Mouse (Mus musculus) neural tube, embryonic 13.5 days (tissue): ENCODE data around the gene Ptpn14. TPM values are rescaled to one million over a fixed set of nuclear protein-coding genes. Genes with fewer than 3 reads are reported as not detected.

Experiments used
- ATAC-seq: fragments of 200-750 bp; cut with Nextera tagmentation; 2 replicates; pipeline ENCODE4 v1.8.0; 2017; ENCODE audit warnings: low read depth, mild to moderate bottlenecking, moderate TSS enrichment, moderate library complexity
- H3K27ac ChIP-seq: fragments of 300-500 bp; sonication (generic); replicated peaks from 2 replicates; pipeline ENCODE4 v1.5.1; 2015; ENCODE audit warnings: moderate library complexity, mild to moderate bottlenecking, inconsistent platforms
- H3K27me3 ChIP-seq: fragments of 300-500 bp; sonication (generic); 2 replicates; pipeline ENCODE4 v1.6.1; 2015; ENCODE audit warnings: mild to moderate bottlenecking, inconsistent platforms
- H3K36me3 ChIP-seq: fragments of 300-500 bp; sonication (generic); 2 replicates; pipeline ENCODE4 v1.6.1; 2015; ENCODE audit warnings: mild to moderate bottlenecking, inconsistent platforms
- H3K4me1 ChIP-seq: fragments of 300-500 bp; sonication (generic); replicated peaks from 2 replicates; pipeline ENCODE4 v1.6.1; 2015; ENCODE audit warnings: inconsistent platforms
- H3K4me2 ChIP-seq: fragments of 300-500 bp; sonication (generic); 2 replicates; pipeline ENCODE4 v1.6.1; 2015; ENCODE audit warnings: inconsistent platforms, mild to moderate bottlenecking, moderate library complexity
- H3K4me3 ChIP-seq: fragments of 300-500 bp; sonication (generic); 2 replicates; pipeline ENCODE4 v1.5.1; 2015; ENCODE audit warnings: mild to moderate bottlenecking, inconsistent platforms
- H3K9ac ChIP-seq: fragments of 300-500 bp; sonication (generic); 2 replicates; pipeline ENCODE4 v1.6.1; 2015; ENCODE audit warnings: moderate library complexity, mild to moderate bottlenecking, inconsistent platforms
- H3K9me3 ChIP-seq: fragments of 300-500 bp; sonication (generic); 2 replicates; pipeline ENCODE4 v1.6.1; 2016; ENCODE audit warnings: inconsistent platforms
- WGBS: fragments of 180-500 bp; shearing (Covaris S2); methylation state at CpG from one replicate; pipeline ENCODE4 v1.1.7; 2015; 5-methylcytosine and 5-hydroxymethylcytosine counted together
- polyA plus RNA-seq: library from polyadenylated mRNA; unstranded; fragments of >200 nt; fragmentation: Nextera tagmentation; extraction: Ambion mirVana; gene quantifications from 2 replicates; pipeline ENCODE4 v1.2.1, GENCODE M21; 2015

The Ptpn14 gene
- polyA plus RNA-seq, 1 experiment from 2014 or later: 1.9 TPM

- peak overlapping the region; percentile 83 for H3K9ac ChIP-seq
- H3K4me3 ChIP-seq: peak overlapping the region; percentile 79
- peaks cover 12% of the 10 kb centered on the region; the same call in 1 of the 2 replicates for H3K27me3 ChIP-seq
- WGBS: 3% methylated on average over 4 of the region's 4 CpGs
- H3K36me3 ChIP-seq: no peaks in the 10 kb centered on the region
- peak; percentile 36 for ATAC-seq
- peaks cover 26% of the 10 kb centered on the region for H3K4me1 ChIP-seq
- H3K27ac ChIP-seq: no peak overlapping the region
- H3K4me2 ChIP-seq: peak overlapping the region; percentile 98
- no peaks in the 10 kb centered on the region for H3K9me3 ChIP-seq
Observed at GRCm38 (mm10) chr1:189921568-189921817, 193.4 kb downstream of the Ptpn14 start.

- Histone ChIP-seq H3K4me2 (peak within 1 kb of the TSS; percentile 98), H3K27ac (peak within 1 kb of the TSS; percentile 33; the same call in 1 of the 2 replicates), H3K27me3 (peaks cover 12% of the 10 kb centered on the region; the same call in 1 of the 2 replicates), H3K36me3 (no peaks in the 10 kb centered on the region), H3K9me3 (no peaks in the 10 kb centered on the region), H3K4me3 (peak within 1 kb of the TSS; percentile 79), H3K9ac (peak within 1 kb of the TSS; percentile 83), H3K4me1 (peaks cover 22% of the 10 kb centered on the region)
- peak; percentile 92 for ATAC-seq
- WGBS: under 1% methylated on average over 84 of the region's 90 CpGs
Observed at GRCm38 (mm10) chr1:189921818-189922592, 193.9 kb downstream of the Ptpn14 start, which contains the start of gene Smyd2. Smyd2 (minus strand) TSS chr1:189922363.

GRCm38 (mm10) chr1:189922721-189923120 is 194.7 kb downstream of the Ptpn14 start:
- peaks cover 12% of the 10 kb centered on the region; the same call in 1 of the 2 replicates for H3K27me3 ChIP-seq
- H3K36me3 ChIP-seq: no peaks in the 10 kb centered on the region
- H3K9ac ChIP-seq: peak overlapping the region; percentile 83
- H3K4me1 ChIP-seq: peaks cover 22% of the 10 kb centered on the region
- H3K4me2 ChIP-seq: peak overlapping the region; percentile 98
- no peaks in the 10 kb centered on the region for H3K9me3 ChIP-seq
- H3K4me3 ChIP-seq: peak overlapping the region; percentile 79
- no peak overlapping the region for H3K27ac ChIP-seq
- 22% methylated on average over 9 of the region's 9 CpGs for WGBS
- ATAC-seq: no peak

GRCm38 (mm10) chr1:189923157-189923556 is 195.1 kb downstream of the Ptpn14 start:
- Histone ChIP-seq H3K4me3 (no peak overlapping the region), H3K4me2 (peak overlapping the region; percentile 98; the same call in 1 of the 2 replicates), H3K4me1 (peaks cover 22% of the 10 kb centered on the region), H3K9me3 (no peaks in the 10 kb centered on the region), H3K27me3 (peaks cover 12% of the 10 kb centered on the region; the same call in 1 of the 2 replicates), H3K27ac (no peak overlapping the region), H3K9ac (no peak overlapping the region), H3K36me3 (no peaks in the 10 kb centered on the region)
- no peak for ATAC-seq
- WGBS: 83% methylated on average over 4 of the region's 4 CpGs

- Histone ChIP-seq H3K27me3 (peaks cover 12% of the 10 kb centered on the region; the same call in 1 of the 2 replicates), H3K4me1 (peaks cover 22% of the 10 kb centered on the region), H3K4me3 (no peak overlapping the region), H3K27ac (no peak overlapping the region), H3K9ac (no peak overlapping the region), H3K9me3 (no peaks in the 10 kb centered on the region), H3K4me2 (no peak overlapping the region), H3K36me3 (no peaks in the 10 kb centered on the region)
- WGBS: 83% methylated on average over 22 of the region's 22 CpGs
- no peak for ATAC-seq
Observed at GRCm38 (mm10) chr1:189923871-189924568, 196.0 kb downstream of the Ptpn14 start.

- no peak for ATAC-seq
Observed at GRCm38 (mm10) chr1:189926279-189926678, 198.2 kb downstream of the Ptpn14 start.

More at GRCm38 (mm10) chr1:189926279-189926678, 198.2 kb downstream of the Ptpn14 start:
- no peaks in the 10 kb centered on the region for H3K36me3 ChIP-seq
- no peaks in the 10 kb centered on the region for H3K9me3 ChIP-seq
- H3K4me1 ChIP-seq: peaks cover 13% of the 10 kb centered on the region
- no peak overlapping the region for H3K9ac ChIP-seq
- no peak overlapping the region for H3K27ac ChIP-seq
- WGBS: 57% methylated on average over 8 of the region's 8 CpGs
- no peak overlapping the region for H3K4me3 ChIP-seq
- H3K4me2 ChIP-seq: no peak overlapping the region
- peaks cover 12% of the 10 kb centered on the region; the same call in 1 of the 2 replicates for H3K27me3 ChIP-seq

Other genes with a start within 250 kb of the Ptpn14 start
- gene Cenpf, start 40.2 kb upstream of the Ptpn14 start, polyA plus RNA-seq: 18.1 and 27.6 TPM in 2 replicates
- 58.6 and 73.1 TPM in 2 replicates for gene Smyd2, start 194.1 kb downstream of the Ptpn14 start, polyA plus RNA-seq